Mouse (Mus musculus): Measurements from ENCODE around the gene Uts2. TPM values are rescaled to one million over a fixed set of nuclear protein-coding genes. Genes with fewer than 3 reads are reported as not detected.

The Uts2 gene
- polyA plus RNA-seq (2015; fragmentation: Nextera tagmentation; extraction: Ambion mirVana): not detected in 2 replicates

DNA sequence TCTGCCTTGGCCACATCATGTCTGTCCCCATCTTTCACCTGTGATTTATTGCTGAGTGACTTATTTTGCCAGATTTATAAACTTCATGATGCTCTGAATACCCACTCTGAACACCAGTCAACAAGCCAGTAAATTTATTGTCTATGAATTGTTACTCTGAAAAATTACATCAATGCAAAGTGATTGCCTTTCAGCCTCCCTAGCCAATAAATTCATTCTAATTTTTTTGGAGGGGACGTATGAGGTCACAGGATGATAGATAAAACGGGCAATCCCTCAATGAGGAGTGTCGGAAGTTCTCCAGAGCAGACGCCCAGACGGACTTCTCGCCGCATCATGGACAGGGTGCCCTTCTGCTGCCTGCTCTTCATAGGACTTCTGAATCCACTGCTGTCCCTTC lies at the start of gene Uts2:
Uts2 (plus strand) TSS at position 301 of the 400 bp plus-strand sequence.
- no peaks in the 10 kb centered on the region for H3K27me3 ChIP-seq
- ATAC-seq (replicated peaks): no peak
- H3K9ac ChIP-seq (replicated peaks): no peak within 1 kb of the TSS
- no peaks in the 10 kb centered on the region for H3K4me1 ChIP-seq
- no peaks in the 10 kb centered on the region for H3K9me3 ChIP-seq
- H3K27ac ChIP-seq (replicated peaks): no peak within 1 kb of the TSS
- H3K4me3 ChIP-seq: no peak within 1 kb of the TSS
- no peak within 1 kb of the TSS for H3K4me2 ChIP-seq (replicated peaks)
- no peaks in the 10 kb centered on the region for H3K36me3 ChIP-seq
- WGBS: 92% methylated on average over 7 of the region's 7 CpGs

DNA sequence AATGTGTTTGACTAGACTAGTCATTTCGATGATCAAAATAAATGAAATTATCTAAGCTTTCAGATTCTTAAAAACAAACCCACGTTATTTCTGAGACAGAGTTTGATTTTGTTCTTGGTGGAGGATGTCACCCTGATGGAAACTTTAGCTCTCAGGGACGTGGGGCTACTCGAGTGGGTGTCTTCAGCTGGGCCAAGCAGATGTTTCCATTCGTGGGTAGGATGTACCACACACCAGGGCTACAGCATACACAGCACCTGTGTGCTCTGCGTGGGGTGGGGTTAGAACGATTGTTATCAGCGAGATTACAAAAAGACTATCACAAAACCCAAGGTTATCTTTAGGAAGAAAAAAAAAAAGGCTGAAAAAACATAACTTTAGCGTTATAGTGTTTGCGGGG lies 45.9 kb upstream of the Uts2 start:
- Histone ChIP-seq H3K36me3 (no peaks in the 10 kb centered on the region), H3K27ac (replicated peaks) (no peak overlapping the region), H3K9ac (replicated peaks) (no peak overlapping the region), H3K4me3 (no peak overlapping the region), H3K4me2 (replicated peaks) (no peak overlapping the region), H3K9me3 (no peaks in the 10 kb centered on the region), H3K4me1 (no peaks in the 10 kb centered on the region), H3K27me3 (no peaks in the 10 kb centered on the region)
- 84% methylated on average over 10 of the region's 10 CpGs for WGBS
- no peak for ATAC-seq (replicated peaks)

- Histone ChIP-seq H3K4me3 (no peak overlapping the region), H3K27me3 (no peaks in the 10 kb centered on the region)
- 35% methylated on average over 13 of the region's 13 CpGs for WGBS
Observed at GRCm38 (mm10) chr4:150956369-150957105, 40.4 kb upstream of the Uts2 start.

GRCm38 (mm10) chr4:150957106-150957458 lies 39.8 kb upstream of the Uts2 start:
- peak; percentile 4; the same call in 1 of the 2 replicates for ATAC-seq (replicated peaks)
- peaks cover 11% of the 10 kb centered on the region for H3K4me1 ChIP-seq
- H3K9ac ChIP-seq (replicated peaks): no peak overlapping the region
- no peaks in the 10 kb centered on the region for H3K27me3 ChIP-seq
- H3K36me3 ChIP-seq: no peaks in the 10 kb centered on the region
- no peaks in the 10 kb centered on the region for H3K9me3 ChIP-seq
- no peak overlapping the region for H3K27ac ChIP-seq (replicated peaks)
- no peak overlapping the region for H3K4me2 ChIP-seq (replicated peaks)
- H3K4me3 ChIP-seq: no peak overlapping the region
- 24% methylated on average over 1 of the region's 1 CpGs for WGBS

More at GRCm38 (mm10) chr4:150956369-150957105, 40.4 kb upstream of the Uts2 start:
- H3K9me3 ChIP-seq: no peaks in the 10 kb centered on the region
- no peaks in the 10 kb centered on the region for H3K36me3 ChIP-seq
- H3K9ac ChIP-seq (replicated peaks): no peak overlapping the region
- H3K27ac ChIP-seq (replicated peaks): peak overlapping the region; percentile 22; the same call in 1 of the 2 replicates
- ATAC-seq (replicated peaks): peak; percentile 53
- H3K4me1 ChIP-seq: peaks cover 9% of the 10 kb centered on the region
- no peak overlapping the region for H3K4me2 ChIP-seq (replicated peaks)

DNA sequence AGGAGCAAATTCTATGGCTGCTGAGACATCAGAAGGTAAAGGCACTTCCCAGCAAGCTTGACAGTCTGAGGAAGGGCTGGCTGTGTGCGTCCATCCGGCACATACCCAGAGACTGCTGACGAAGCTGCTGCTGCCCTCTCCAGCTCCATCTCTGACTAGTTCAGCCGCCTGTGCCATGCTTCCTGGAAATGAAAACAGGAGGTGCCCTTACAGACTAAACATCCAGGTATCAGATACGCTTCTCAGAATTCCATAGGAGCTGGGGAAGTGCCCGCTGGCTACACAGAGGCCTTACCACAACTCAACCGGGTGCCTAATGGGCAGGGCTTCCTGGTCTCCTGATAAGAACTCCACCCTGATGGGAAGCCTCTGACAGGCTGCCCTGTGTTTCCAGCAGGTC lies 38.4 kb upstream of the Uts2 start:
- no peaks in the 10 kb centered on the region for H3K27me3 ChIP-seq
- ATAC-seq (replicated peaks): no peak

GRCm38 (mm10) chr4:150962231-150962630 lies 34.7 kb upstream of the Uts2 start:
- H3K9ac ChIP-seq (replicated peaks): no peak overlapping the region
- H3K4me2 ChIP-seq (replicated peaks): no peak overlapping the region
- no peaks in the 10 kb centered on the region for H3K36me3 ChIP-seq
- no peak for ATAC-seq (replicated peaks)
- H3K4me1 ChIP-seq: 0 out of 2 replicates have a peak, but pooled peaks cover 6% of the 10 kb centered on the region
- H3K9me3 ChIP-seq: no peaks in the 10 kb centered on the region
- H3K27me3 ChIP-seq: no peaks in the 10 kb centered on the region
- no peak overlapping the region for H3K27ac ChIP-seq (replicated peaks)
- H3K4me3 ChIP-seq: no peak overlapping the region
- 55% methylated on average over 6 of the region's 6 CpGs for WGBS

More for the DNA sequence above, 38.4 kb upstream of the Uts2 start:
- Histone ChIP-seq H3K4me2 (replicated peaks) (no peak overlapping the region), H3K9ac (replicated peaks) (no peak overlapping the region), H3K27ac (replicated peaks) (no peak overlapping the region), H3K9me3 (no peaks in the 10 kb centered on the region), H3K4me1 (peaks cover 12% of the 10 kb centered on the region), H3K4me3 (no peak overlapping the region), H3K36me3 (no peaks in the 10 kb centered on the region)
- 86% methylated on average over 7 of the region's 7 CpGs for WGBS

DNA sequence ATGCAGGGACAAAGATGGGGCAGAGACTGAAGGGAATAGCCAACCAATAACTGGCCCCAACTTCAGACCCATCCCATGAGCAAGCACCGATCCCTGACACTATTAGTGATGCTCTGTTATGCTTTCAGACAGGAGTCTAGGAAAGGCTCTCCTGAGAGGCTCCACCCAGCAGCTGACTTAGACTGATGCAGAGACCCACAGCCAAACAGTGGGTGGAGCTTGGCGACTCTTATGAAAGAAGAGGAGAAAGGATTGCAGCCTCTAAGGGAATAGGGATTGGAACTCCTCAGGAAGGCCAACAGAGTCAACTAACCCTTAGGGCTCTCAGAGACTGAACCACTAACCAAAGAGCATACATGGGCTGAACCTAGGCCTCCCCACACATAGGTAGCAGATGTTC lies 33.2 kb upstream of the Uts2 start:
- Histone ChIP-seq H3K27me3 (no peaks in the 10 kb centered on the region), H3K9me3 (no peaks in the 10 kb centered on the region)
- WGBS: 75% methylated on average over 2 of the region's 2 CpGs

DNA sequence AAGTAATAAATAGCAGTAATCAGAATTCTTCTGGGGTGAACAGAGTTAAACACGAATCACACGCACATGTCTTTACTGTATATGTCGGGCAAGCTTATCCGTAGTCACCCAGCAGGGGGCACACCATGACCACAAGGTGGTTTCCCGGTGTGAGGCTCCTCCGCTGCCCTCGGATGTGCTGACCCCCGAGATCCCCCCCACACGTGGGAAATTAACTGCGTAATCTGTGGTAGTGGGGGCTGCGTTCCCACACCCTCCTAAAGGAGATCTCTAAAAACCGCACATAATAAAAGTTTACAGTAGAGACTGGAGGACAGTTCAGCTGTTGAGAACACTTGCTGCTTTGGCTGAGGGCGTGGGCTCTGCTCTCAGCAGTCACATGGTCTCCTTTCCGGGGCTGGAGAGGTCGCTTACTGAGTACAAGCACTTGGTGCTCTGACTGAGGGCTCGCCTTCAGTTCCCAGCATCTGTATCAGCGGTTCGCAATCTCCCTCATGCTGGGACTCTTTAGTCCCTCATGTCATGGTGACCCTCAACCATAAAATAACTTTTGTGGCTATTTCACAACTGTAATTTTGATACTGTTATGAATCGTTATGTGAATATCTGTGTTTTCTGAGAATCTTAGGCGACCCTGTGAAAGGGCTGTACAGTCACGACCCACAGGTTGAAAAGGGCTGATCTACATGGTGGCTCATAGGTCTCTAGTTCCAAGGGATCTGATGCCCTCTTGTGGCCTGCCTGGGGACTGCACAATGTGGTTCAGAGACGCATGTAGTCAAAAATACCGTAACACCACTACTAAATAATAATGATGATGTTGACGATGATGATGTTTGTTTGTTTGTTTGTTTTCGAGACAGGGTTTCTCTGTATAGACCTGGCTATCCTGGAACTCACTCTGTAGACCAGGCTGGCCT lies 32.0 kb upstream of the Uts2 start:
- Histone ChIP-seq H3K36me3 (no peaks in the 10 kb centered on the region), H3K4me1 (0 out of 2 replicates have a peak, but pooled peaks cover 6% of the 10 kb centered on the region), H3K4me3 (no peak overlapping the region), H3K27ac (replicated peaks) (no peak overlapping the region), H3K4me2 (replicated peaks) (no peak overlapping the region), H3K9me3 (no peaks in the 10 kb centered on the region), H3K27me3 (no peaks in the 10 kb centered on the region), H3K9ac (replicated peaks) (no peak overlapping the region)
- ATAC-seq (replicated peaks): no peak
- 13% methylated on average over 25 of the region's 25 CpGs for WGBS

More for the DNA sequence above, 33.2 kb upstream of the Uts2 start:
- no peak overlapping the region for H3K27ac ChIP-seq (replicated peaks)
- no peak overlapping the region for H3K4me2 ChIP-seq (replicated peaks)
- H3K36me3 ChIP-seq: no peaks in the 10 kb centered on the region
- no peak for ATAC-seq (replicated peaks)
- no peak overlapping the region for H3K9ac ChIP-seq (replicated peaks)
- no peak overlapping the region for H3K4me3 ChIP-seq
- H3K4me1 ChIP-seq: 0 out of 2 replicates have a peak, but pooled peaks cover 6% of the 10 kb centered on the region

GRCm38 (mm10) chr4:150965555-150965951 lies 31.3 kb upstream of the Uts2 start:
- Histone ChIP-seq H3K9me3 (no peaks in the 10 kb centered on the region), H3K4me3 (no peak overlapping the region), H3K27me3 (no peaks in the 10 kb centered on the region), H3K4me1 (0 out of 2 replicates have a peak, but pooled peaks cover 6% of the 10 kb centered on the region), H3K36me3 (no peaks in the 10 kb centered on the region), H3K4me2 (replicated peaks) (no peak overlapping the region), H3K9ac (replicated peaks) (no peak overlapping the region), H3K27ac (replicated peaks) (no peak overlapping the region)
- WGBS: 70% methylated on average over 11 of the region's 11 CpGs
- no peak for ATAC-seq (replicated peaks)

GRCm38 (mm10) chr4:150966556-150966955 lies 30.3 kb upstream of the Uts2 start:
- no peaks in the 10 kb centered on the region for H3K27me3 ChIP-seq
- no peak overlapping the region for H3K4me2 ChIP-seq (replicated peaks)
- no peak overlapping the region for H3K4me3 ChIP-seq
- no peaks in the 10 kb centered on the region for H3K36me3 ChIP-seq
- no peak overlapping the region for H3K27ac ChIP-seq (replicated peaks)
- H3K9ac ChIP-seq (replicated peaks): no peak overlapping the region
- ATAC-seq (replicated peaks): no peak
- H3K9me3 ChIP-seq: no peaks in the 10 kb centered on the region
- 0 out of 2 replicates have a peak, but pooled peaks cover 6% of the 10 kb centered on the region for H3K4me1 ChIP-seq
- 22% methylated on average over 7 of the region's 7 CpGs for WGBS

DNA sequence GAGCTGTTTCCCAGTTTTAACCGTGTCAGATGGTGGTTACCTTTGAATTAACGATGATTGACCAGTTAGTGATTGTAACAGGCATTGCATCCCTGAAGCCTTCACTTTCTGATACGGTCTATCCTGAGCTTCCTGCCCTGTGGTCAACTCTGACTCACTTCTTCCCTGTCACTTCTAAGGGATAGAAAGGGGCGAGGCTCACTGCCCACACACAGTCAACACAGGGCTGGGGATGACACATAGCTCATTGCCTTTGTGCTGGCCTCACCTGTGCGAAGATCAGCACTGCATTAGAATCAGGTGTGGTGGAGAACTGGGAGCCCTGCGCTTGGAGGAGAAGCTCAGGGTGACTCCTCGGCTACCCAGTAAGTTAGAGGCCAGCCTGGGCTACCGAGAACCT lies 27.9 kb upstream of the Uts2 start:
- no peak overlapping the region for H3K27ac ChIP-seq (replicated peaks)
- H3K4me3 ChIP-seq: no peak overlapping the region
- no peak overlapping the region for H3K9ac ChIP-seq (replicated peaks)
- H3K27me3 ChIP-seq: no peaks in the 10 kb centered on the region
- WGBS: 90% methylated on average over 8 of the region's 8 CpGs
- H3K4me1 ChIP-seq: 0 out of 2 replicates have a peak, but pooled peaks cover 3% of the 10 kb centered on the region
- no peaks in the 10 kb centered on the region for H3K9me3 ChIP-seq
- no peak overlapping the region for H3K4me2 ChIP-seq (replicated peaks)
- no peak for ATAC-seq (replicated peaks)
- H3K36me3 ChIP-seq: no peaks in the 10 kb centered on the region

DNA sequence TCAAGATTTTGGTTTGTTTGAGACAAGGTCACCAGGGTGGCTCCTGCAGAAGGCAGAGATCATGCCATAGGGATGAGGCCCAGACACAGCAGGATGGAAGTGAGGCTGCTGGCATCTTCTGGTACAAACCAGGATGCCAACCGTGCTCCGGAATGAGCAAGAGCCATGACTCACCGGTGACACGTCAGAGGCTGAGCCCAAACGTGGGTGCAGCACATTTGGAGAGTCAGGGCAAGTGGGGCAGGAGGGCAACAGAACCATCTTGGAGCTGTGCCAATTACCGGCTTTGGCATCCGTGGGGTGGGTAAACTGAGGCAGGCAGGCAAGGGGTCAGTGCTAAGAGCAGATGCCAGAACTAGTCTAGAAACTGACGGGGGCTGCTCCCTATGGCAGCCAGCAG lies 23.6 kb upstream of the Uts2 start:
- Histone ChIP-seq H3K4me2 (replicated peaks) (no peak overlapping the region), H3K9ac (replicated peaks) (no peak overlapping the region), H3K27ac (replicated peaks) (no peak overlapping the region), H3K4me1 (no peaks in the 10 kb centered on the region), H3K4me3 (no peak overlapping the region), H3K9me3 (no peaks in the 10 kb centered on the region), H3K27me3 (no peaks in the 10 kb centered on the region), H3K36me3 (no peaks in the 10 kb centered on the region)
- ATAC-seq (replicated peaks): no peak
- WGBS: 83% methylated on average over 8 of the region's 8 CpGs
